Mouse (Mus musculus) testis, adult 2 months (tissue): Measurements from ENCODE around the gene Notum.

Experiments
- CTCF ChIP-seq: fragments of 200-500 bp; IDR thresholded peaks from 2 replicates; pipeline ENCODE4 v1.5.1; 2012; ENCODE audit warnings: low read depth, mild to moderate bottlenecking, inconsistent platforms, low read length, moderate library complexity; ENCODE audit not compliant: control insufficient read depth, insufficient read depth, insufficient replicate concordance
- POLR2A ChIP-seq: fragments of 200-500 bp; IDR thresholded peaks from 2 replicates; pipeline ENCODE4 v1.6.1; 2012; ENCODE audit warnings: low read depth, mild to moderate bottlenecking, inconsistent platforms, low read length, moderate library complexity; ENCODE audit not compliant: control insufficient read depth

- TF ChIP-seq POLR2A (no peak), CTCF (no peak)
These were observed 33.3 kb downstream of the Notum start for GRCm38 (mm10) chr11:120627468-120628300.
